Mouse (Mus musculus): ENCODE measurements around the gene Smyd4. TPM values are rescaled to one million over a fixed set of nuclear protein-coding genes. Genes with fewer than 3 reads are reported as not detected.
"Not testable (repeated sequence)": the region's sequence is repeated elsewhere in the genome, so short reads cannot be mapped to it uniquely, and the experiment has no call there.

Gene Smyd4
- total and polyA plus RNA-seq, 2 experiments from 2014 or later, result 13.2 to 19.7 TPM

- Histone ChIP-seq H3K9me3 (replicated peaks; ENCODE audit: control insufficient read depth, low read length) (no peaks in the 10 kb centered on the region), H3K4me1 (ENCODE audit: control insufficient read depth, insufficient read depth) (0 out of 2 replicates have a peak, but pooled peaks cover 8% of the 10 kb centered on the region), H3K27me3 (ENCODE audit: control insufficient read depth, insufficient read depth, low read length) (no peaks in the 10 kb centered on the region), H3K36me3 (replicated peaks; ENCODE audit: control insufficient read depth, insufficient read depth, low read length) (peaks cover 21% of the 10 kb centered on the region; the same call in 1 of the 2 replicates), H3K9ac (replicated peaks; ENCODE audit: low read depth, low read length) (no peak overlapping the region), H3K27ac (ENCODE audit: low read depth) (no peak overlapping the region), H3K4me2 (ENCODE audit: low read depth, low read length) (no peak overlapping the region), H3K4me3 (ENCODE audit: low read depth, low read length) (no peak overlapping the region)
- 63% methylated on average over 1 of the region's 1 CpGs for WGBS
- TF ChIP-seq EP300 (IDR thresholded peaks at IDR 0.05; ENCODE audit: low read depth), result no peak
- no peak for TF ChIP-seq CTCF (IDR thresholded peaks at IDR 0.05; ENCODE audit: low read depth)
- ATAC-seq (ENCODE audit: insufficient read depth, low read depth) (no peak), DNase-seq (ENCODE audit: low spot score) (no peak)
Measured at GRCm38 (mm10) chr11:75355475-75355874, 7.2 kb downstream of the Smyd4 start.

GRCm38 (mm10) chr11:75377125-75377524 lies 28.9 kb downstream of the Smyd4 start:
- no peaks in the 10 kb centered on the region for H3K36me3 ChIP-seq (replicated peaks; ENCODE audit: control insufficient read depth, insufficient read depth, low read length)
- no peaks in the 10 kb centered on the region for H3K4me1 ChIP-seq (ENCODE audit: control insufficient read depth, insufficient read depth)
- no peak overlapping the region for H3K27ac ChIP-seq (ENCODE audit: low read depth)
- H3K27me3 ChIP-seq (ENCODE audit: control insufficient read depth, insufficient read depth, low read length), result no peaks in the 10 kb centered on the region
- no peak overlapping the region for H3K9ac ChIP-seq (replicated peaks; ENCODE audit: low read depth, low read length)
- TF ChIP-seq CTCF (IDR thresholded peaks at IDR 0.05; ENCODE audit: low read depth) (no peak), EP300 (IDR thresholded peaks at IDR 0.05; ENCODE audit: low read depth) (no peak)
- no peaks in the 10 kb centered on the region for H3K9me3 ChIP-seq (replicated peaks; ENCODE audit: control insufficient read depth, low read length)
- no peak overlapping the region for H3K4me2 ChIP-seq (ENCODE audit: low read depth, low read length)
- DNase-seq (ENCODE audit: low spot score) (no peak), ATAC-seq (ENCODE audit: insufficient read depth, low read depth) (no peak)
- no peak overlapping the region for H3K4me3 ChIP-seq (ENCODE audit: low read depth, low read length)
- WGBS, result 76% methylated on average over 1 of the region's 1 CpGs

- ATAC-seq (ENCODE audit: insufficient read depth, low read depth); H3K27me3 ChIP-seq (ENCODE audit: control insufficient read depth, insufficient read depth, low read length); DNase-seq (ENCODE audit: low spot score); H3K4me1 ChIP-seq (ENCODE audit: control insufficient read depth, insufficient read depth); H3K9me3 ChIP-seq (replicated peaks; ENCODE audit: control insufficient read depth, low read length); H3K36me3 ChIP-seq (replicated peaks; ENCODE audit: control insufficient read depth, insufficient read depth, low read length); H3K27ac ChIP-seq (ENCODE audit: low read depth); H3K4me2 ChIP-seq (ENCODE audit: low read depth, low read length); H3K9ac ChIP-seq (replicated peaks; ENCODE audit: low read depth, low read length); H3K4me3 ChIP-seq (ENCODE audit: low read depth, low read length): not testable (repeated sequence)
- WGBS, result 88% methylated on average over 2 of the region's 2 CpGs
Measured at GRCm38 (mm10) chr11:75378786-75379185, 30.6 kb downstream of the Smyd4 start.

GRCm38 (mm10) chr11:75383529-75383928 lies 35.3 kb downstream of the Smyd4 start:
- H3K4me3 ChIP-seq (ENCODE audit: low read depth, low read length); H3K27me3 ChIP-seq (ENCODE audit: control insufficient read depth, insufficient read depth, low read length); DNase-seq (ENCODE audit: low spot score); H3K4me2 ChIP-seq (ENCODE audit: low read depth, low read length); ATAC-seq (ENCODE audit: insufficient read depth, low read depth); H3K4me1 ChIP-seq (ENCODE audit: control insufficient read depth, insufficient read depth); H3K36me3 ChIP-seq (replicated peaks; ENCODE audit: control insufficient read depth, insufficient read depth, low read length); H3K9me3 ChIP-seq (replicated peaks; ENCODE audit: control insufficient read depth, low read length); H3K27ac ChIP-seq (ENCODE audit: low read depth); H3K9ac ChIP-seq (replicated peaks; ENCODE audit: low read depth, low read length): not testable (repeated sequence)
- WGBS, result 39% methylated on average over 3 of the region's 3 CpGs

- H3K4me1 ChIP-seq (ENCODE audit: control insufficient read depth, insufficient read depth), result peaks cover 5% of the 10 kb centered on the region; the same call in 1 of the 2 replicates
- no peaks in the 10 kb centered on the region for H3K27me3 ChIP-seq (ENCODE audit: control insufficient read depth, insufficient read depth, low read length)
- H3K4me3 ChIP-seq (ENCODE audit: low read depth, low read length), result no peak overlapping the region
- H3K9me3 ChIP-seq (replicated peaks; ENCODE audit: control insufficient read depth, low read length), result no peaks in the 10 kb centered on the region
- no peak overlapping the region for H3K9ac ChIP-seq (replicated peaks; ENCODE audit: low read depth, low read length)
- WGBS, result 44% methylated on average over 1 of the region's 1 CpGs
- H3K27ac ChIP-seq (ENCODE audit: low read depth), result no peak overlapping the region
- ATAC-seq (ENCODE audit: insufficient read depth, low read depth), result no peak
- no peak for DNase-seq (ENCODE audit: low spot score)
- peaks cover 7% of the 10 kb centered on the region; the same call in 1 of the 2 replicates for H3K36me3 ChIP-seq (replicated peaks; ENCODE audit: control insufficient read depth, insufficient read depth, low read length)
- TF ChIP-seq EP300 (IDR thresholded peaks at IDR 0.05; ENCODE audit: low read depth), result no peak
- TF ChIP-seq CTCF (IDR thresholded peaks at IDR 0.05; ENCODE audit: low read depth), result no peak
- no peak overlapping the region for H3K4me2 ChIP-seq (ENCODE audit: low read depth, low read length)
Measured at GRCm38 (mm10) chr11:75395611-75396010, 47.4 kb downstream of the Smyd4 start.

GRCm38 (mm10) chr11:75397452-75397851 lies 49.2 kb downstream of the Smyd4 start:
- Histone ChIP-seq H3K27me3 (ENCODE audit: control insufficient read depth, insufficient read depth, low read length) (no peaks in the 10 kb centered on the region), H3K4me2 (ENCODE audit: low read depth, low read length) (peak overlapping the region; percentile 26; the same call in 1 of the 2 replicates), H3K4me1 (ENCODE audit: control insufficient read depth, insufficient read depth) (peaks cover 5% of the 10 kb centered on the region; the same call in 1 of the 2 replicates), H3K9me3 (replicated peaks; ENCODE audit: control insufficient read depth, low read length) (no peaks in the 10 kb centered on the region), H3K9ac (replicated peaks; ENCODE audit: low read depth, low read length) (no peak overlapping the region), H3K27ac (ENCODE audit: low read depth) (no peak overlapping the region), H3K36me3 (replicated peaks; ENCODE audit: control insufficient read depth, insufficient read depth, low read length) (peaks cover 12% of the 10 kb centered on the region), H3K4me3 (ENCODE audit: low read depth, low read length) (no peak overlapping the region)
- DNase-seq (ENCODE audit: low spot score) (no peak), ATAC-seq (ENCODE audit: insufficient read depth, low read depth) (no peak)
- TF ChIP-seq EP300 (IDR thresholded peaks at IDR 0.05; ENCODE audit: low read depth) (no peak), CTCF (IDR thresholded peaks at IDR 0.05; ENCODE audit: low read depth) (no peak)
- WGBS, result 22% methylated on average over 7 of the region's 7 CpGs

All from heart, postnatal 0 days (tissue).